Mouse (Mus musculus): ENCODE data around the gene Fam189b.

Fam189b gene

DNA sequence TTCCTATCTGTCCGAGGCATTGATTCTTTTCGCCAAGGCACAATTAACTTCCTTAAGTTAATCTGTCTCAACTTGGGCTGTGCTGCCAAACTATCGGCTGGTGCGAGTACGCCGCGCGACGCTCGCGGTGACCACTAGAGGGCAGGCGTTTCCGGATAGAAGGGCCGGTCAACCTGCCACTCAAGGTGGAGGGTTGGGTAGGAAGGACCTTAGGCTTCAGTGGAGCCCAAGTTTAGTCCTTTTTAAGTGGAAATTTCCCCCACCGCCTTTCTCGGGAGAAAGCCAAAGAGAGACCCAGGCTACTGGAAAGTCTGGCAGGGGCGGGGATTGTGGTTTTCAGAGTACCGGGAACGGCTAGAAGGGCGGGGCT, 45.2 kb downstream of the Fam189b start:
- peak; percentile 51 for ATAC-seq (ENCODE audit: low TSS enrichment)

GRCm38 (mm10) chr3:89228836-89229235, 45.9 kb downstream of the Fam189b start, which contains the start of gene Muc1:
TSS of gene Muc1 (plus strand) at chr3:89229057.
- ATAC-seq (ENCODE audit: low TSS enrichment) = no peak

- ATAC-seq (ENCODE audit: low TSS enrichment) = no peak
Measured at GRCm38 (mm10) chr3:89229276-89229675, 46.3 kb downstream of the Fam189b start.

DNA sequence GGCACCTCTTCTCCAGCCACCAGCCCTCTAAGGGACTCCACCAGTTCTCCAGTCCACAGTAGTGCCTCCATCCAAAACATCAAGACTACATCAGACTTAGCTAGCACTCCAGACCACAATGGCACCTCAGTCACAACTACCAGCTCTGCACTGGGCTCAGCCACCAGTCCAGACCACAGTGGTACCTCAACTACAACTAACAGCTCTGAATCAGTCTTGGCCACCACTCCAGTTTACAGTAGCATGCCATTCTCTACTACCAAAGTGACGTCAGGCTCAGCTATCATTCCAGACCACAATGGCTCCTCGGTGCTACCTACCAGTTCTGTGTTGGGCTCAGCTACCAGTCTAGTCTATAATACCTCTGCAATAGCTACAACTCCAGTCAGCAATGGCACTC, 47.6 kb downstream of the Fam189b start:
- no peak for ATAC-seq (ENCODE audit: low TSS enrichment)

DNA sequence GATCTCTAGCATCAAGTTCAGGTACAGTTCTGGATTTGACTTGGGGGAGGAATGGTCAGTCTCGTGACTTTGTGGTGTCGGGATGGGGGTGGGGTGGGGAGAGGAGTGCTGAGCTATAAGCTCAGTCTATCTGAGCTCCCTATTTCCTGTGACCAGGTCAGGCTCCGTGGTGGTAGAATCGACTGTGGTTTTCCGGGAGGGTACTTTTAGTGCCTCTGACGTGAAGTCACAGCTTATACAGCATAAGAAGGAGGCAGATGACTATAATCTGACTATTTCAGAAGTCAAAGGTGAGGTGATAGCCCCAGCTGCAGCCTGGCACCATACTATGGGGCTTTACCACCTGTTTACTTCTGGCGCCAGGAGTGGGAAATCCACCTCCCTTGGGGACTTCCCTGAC, 48.4 kb downstream of the Fam189b start:
- no peak for ATAC-seq (ENCODE audit: low TSS enrichment)

GRCm38 (mm10) chr3:89231772-89232275, 48.9 kb downstream of the Fam189b start:
- no peak for ATAC-seq (ENCODE audit: low TSS enrichment)

DNA sequence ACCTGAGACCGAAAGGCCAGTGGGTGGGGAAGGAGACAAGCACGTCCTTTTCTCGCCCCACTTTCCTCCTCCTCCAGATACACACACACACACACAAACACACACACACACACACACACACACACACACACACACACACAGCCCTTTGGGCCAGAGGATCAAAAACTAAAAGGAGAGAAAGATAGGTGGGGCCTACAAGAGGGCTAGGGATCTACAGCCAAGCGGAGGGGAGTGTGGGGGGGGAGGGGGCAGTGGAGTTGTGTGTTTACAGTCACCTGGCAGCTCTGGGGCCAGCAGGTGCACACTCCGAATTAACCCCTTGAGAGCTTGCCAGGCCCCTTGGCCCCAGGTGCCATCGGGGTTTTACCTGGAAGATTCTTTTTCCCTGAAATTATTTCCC, 49.7 kb downstream of the Fam189b start:
- no peak for ATAC-seq (ENCODE audit: low TSS enrichment)

DNA sequence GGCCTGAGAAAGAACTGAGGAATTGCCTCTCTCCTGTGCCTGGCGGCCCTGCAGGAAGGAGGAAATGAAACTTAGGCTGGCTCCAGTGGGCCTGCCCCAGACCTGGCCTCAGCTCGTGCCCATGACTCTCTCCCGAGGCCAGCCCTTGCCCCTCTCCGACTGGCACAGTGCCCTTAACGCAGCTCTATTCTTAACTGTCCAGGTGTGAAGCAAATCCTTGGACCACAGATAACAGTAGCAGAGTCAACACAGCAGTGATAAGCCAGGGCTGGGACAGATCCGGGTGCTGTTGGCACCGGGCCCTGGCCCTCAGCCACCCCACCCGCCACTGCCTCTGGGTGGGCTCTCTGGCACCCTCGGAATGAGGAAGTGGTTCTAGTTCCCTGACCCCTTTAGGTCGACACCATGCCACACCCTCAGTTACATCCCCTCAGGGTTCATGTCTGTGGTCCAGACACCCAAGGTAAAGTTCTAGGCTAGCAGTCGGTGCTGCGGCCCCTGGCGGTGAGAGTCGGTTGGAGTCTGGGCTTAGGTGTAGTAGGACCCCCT, 50.7 kb downstream of the Fam189b start:
- no peak for ATAC-seq (ENCODE audit: low TSS enrichment)

GRCm38 (mm10) chr3:89236516-89236915, 53.6 kb downstream of the Fam189b start:
- peak; percentile 33; the same call in 1 of the 2 replicates for ATAC-seq (ENCODE audit: low TSS enrichment)

DNA sequence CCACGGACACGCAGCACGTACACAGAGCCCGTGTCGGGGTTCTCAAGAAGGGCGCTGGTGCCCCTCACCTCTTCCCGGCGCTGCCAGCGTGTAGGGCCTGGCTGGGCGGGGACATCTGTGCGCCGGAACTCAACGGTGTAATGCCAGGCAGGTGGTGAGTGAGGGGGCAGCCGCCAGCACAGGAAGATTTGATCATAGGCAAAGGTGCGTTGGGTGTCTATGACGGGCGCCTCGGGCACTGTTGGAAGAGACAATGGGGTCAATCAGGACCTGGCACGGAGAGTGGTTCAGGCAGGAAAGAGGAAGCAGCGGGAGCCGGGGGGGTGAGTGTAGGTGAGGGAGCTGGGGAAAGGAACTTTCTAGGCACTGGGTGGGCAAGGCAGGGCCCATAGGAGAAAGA, 54.7 kb downstream of the Fam189b start:
- ATAC-seq (ENCODE audit: low TSS enrichment) = no peak

GRCm38 (mm10) chr3:89238494-89238893, 55.6 kb downstream of the Fam189b start:
- ATAC-seq (ENCODE audit: low TSS enrichment) = no peak
